Mouse (Mus musculus) forebrain, embryonic 10.5 days (tissue): ENCODE data around the gene Otub2. TPM values are rescaled to one million over a fixed set of nuclear protein-coding genes. Genes with fewer than 3 reads are reported as not detected.
"Not testable (repeated sequence)": the region's sequence is repeated elsewhere in the genome, so short reads cannot be mapped to it uniquely, and the experiment has no call there.

Source experiments
- DNase-seq: peaks from one replicate; pipeline ENCODE4 v3.0.0-alpha.2; 2017; ENCODE audit warnings: low spot score; ENCODE audit errors: extremely low spot score
- H3K27ac ChIP-seq: fragments of 300-500 bp; sonication (generic); 2 replicates; pipeline ENCODE4 v1.5.1; 2016; ENCODE audit warnings: mild to moderate bottlenecking
- H3K27me3 ChIP-seq: fragments of 300-500 bp; sonication (generic); 2 replicates; pipeline ENCODE4 v1.6.1; 2016; ENCODE audit warnings: mild to moderate bottlenecking; ENCODE audit not compliant: poor library complexity, severe bottlenecking
- H3K36me3 ChIP-seq: fragments of 300-500 bp; sonication (generic); replicated peaks from 2 replicates; pipeline ENCODE4 v1.6.1; 2016; ENCODE audit warnings: mild to moderate bottlenecking, moderate library complexity
- H3K4me1 ChIP-seq: fragments of 300-500 bp; sonication (generic); 2 replicates; pipeline ENCODE4 v1.6.1; 2016
- H3K4me3 ChIP-seq: fragments of 300-500 bp; sonication (generic); 2 replicates; pipeline ENCODE4 v1.5.1; 2016; ENCODE audit warnings: mild to moderate bottlenecking, moderate library complexity
- H3K9me3 ChIP-seq: fragments of 300-500 bp; sonication (generic); 2 replicates; pipeline ENCODE4 v1.6.1; 2016; ENCODE audit warnings: mild to moderate bottlenecking, moderate library complexity
- WGBS: fragments of 180-500 bp; shearing (Covaris S2); methylation state at CpG from one replicate; pipeline ENCODE4 v1.1.7; 2016; 5-methylcytosine and 5-hydroxymethylcytosine counted together
- polyA plus RNA-seq: library from polyadenylated mRNA; unstranded; fragments of >200 nt; fragmentation: Nextera tagmentation; extraction: Ambion mirVana; gene quantifications from 2 replicates; pipeline ENCODE4 v1.2.1, GENCODE M21; 2016

The Otub2 gene
- polyA plus RNA-seq, 1 experiment from 2014 or later, result 11.3 TPM

DNA sequence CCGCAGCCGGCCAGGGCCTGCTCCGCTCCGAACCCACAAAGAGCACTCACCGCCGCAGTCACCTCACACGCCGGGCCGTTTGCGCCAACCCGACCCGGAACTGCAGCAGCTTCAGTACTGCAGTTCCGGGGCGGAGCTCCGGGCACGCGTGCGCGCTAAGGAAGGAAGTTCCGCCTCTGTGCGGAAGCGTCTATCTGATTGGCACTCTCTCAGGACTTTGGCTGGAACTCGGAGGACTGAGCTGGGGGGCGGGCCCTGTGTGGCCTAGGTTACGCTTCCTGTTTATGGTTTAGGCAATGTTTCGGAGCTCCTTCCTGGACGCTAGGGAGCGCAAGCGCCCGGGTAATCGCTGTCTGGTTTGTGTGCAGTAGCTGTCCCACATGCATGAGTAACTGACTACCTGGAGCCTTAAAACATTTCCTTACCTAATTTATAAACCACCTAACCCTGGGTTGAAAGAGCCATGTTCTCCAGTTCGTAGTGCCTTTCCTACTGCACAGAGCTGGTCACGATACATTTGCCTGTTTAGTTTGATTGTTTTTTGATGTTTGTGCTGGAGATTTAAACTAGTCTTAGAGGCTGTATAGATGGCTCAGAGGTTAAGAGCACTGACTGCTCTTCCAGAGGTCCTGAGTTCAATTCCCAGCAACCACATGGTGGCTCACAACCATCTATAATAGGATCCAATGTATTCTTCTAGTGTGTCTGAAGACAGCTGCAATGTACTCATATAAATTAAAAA, 37.4 kb downstream of the Otub2 start, which contains the start of gene Ddx24:
Gene Ddx24 (minus strand): TSS at position 102 of the 742 bp plus-strand sequence.
- 1% methylated on average over 33 of the region's 33 CpGs for WGBS
- H3K27ac ChIP-seq, result peak within 1 kb of the TSS; percentile 89
- H3K4me3 ChIP-seq, result peak within 1 kb of the TSS; percentile 98
- peaks cover 30% of the 10 kb centered on the region for H3K4me1 ChIP-seq
- H3K36me3 ChIP-seq, result peaks cover 30% of the 10 kb centered on the region
- peak; percentile 99 for DNase-seq
- H3K9me3 ChIP-seq, result no peaks in the 10 kb centered on the region
- no peaks in the 10 kb centered on the region for H3K27me3 ChIP-seq

- Histone ChIP-seq H3K27ac (no peak overlapping the region), H3K4me3 (no peak overlapping the region), H3K27me3 (no peaks in the 10 kb centered on the region), H3K36me3 (peaks cover 25% of the 10 kb centered on the region), H3K4me1 (peaks cover 23% of the 10 kb centered on the region), H3K9me3 (no peaks in the 10 kb centered on the region)
- DNase-seq, result no peak
- 87% methylated on average over 7 of the region's 7 CpGs for WGBS
Observed at GRCm38 (mm10) chr12:103426710-103427109, 38.2 kb downstream of the Otub2 start.

DNA sequence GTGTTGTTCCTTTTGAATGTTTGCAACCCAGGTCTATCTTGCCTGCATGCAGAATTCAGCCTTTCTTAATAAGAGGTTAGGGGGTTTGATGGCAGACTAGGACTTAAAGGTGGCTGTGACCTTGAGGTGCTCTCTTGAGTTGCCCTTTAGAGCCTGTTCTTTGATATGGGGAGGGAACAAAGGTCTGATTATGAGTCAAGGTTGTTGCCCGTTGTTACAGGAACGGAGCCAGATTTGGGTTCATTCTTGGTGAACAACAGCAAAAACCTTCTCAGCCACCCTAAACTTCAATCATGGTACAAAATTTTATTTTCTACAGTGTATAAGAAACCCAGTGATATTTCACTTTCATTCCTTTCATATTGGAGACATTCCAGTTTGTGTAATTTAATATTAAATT, 44.9 kb downstream of the Otub2 start:
- no peaks in the 10 kb centered on the region for H3K27me3 ChIP-seq
- no peaks in the 10 kb centered on the region for H3K9me3 ChIP-seq
- 95% methylated on average over 2 of the region's 2 CpGs for whole genome bisulfite sequencing
- no peak for DNase-seq
- H3K4me3 ChIP-seq, result no peak overlapping the region
- no peaks in the 10 kb centered on the region for H3K36me3 ChIP-seq
- H3K4me1 ChIP-seq, result no peaks in the 10 kb centered on the region
- H3K27ac ChIP-seq, result no peak overlapping the region

DNA sequence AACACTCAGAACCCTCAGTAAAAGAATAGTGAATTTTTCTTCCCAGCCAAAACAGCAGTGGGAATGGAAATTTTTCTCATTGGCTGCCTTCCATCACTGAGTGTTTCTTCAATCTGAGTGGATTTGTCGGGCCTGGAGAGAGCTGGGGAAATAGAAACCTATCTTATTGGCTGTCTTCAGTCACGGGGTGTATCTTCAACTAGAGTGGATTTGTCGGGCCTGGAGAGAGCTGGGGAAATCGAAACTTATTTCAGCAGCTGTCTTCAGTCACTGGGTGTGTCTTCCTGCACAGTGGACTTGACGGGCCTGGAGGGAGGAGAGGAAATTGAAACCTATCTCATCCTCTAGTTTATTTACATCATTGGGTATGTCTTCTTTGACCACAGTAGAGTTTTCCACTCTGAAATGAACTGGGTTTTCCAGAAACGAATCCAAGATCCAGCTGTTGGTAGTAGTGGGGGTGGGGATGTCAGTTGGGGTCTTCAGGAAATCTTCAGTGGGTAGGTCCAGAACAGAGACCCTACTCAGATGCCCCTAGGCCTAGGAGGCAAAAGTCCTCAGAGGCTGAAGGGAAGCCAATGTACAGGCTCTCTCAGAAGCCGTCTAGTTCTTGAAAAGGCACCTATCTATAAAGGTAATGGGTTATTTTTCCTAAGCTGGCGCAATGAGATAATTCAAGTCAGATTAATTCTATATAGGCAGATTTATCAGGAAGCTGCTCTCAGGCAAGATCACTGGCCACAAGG, 45.7 kb downstream of the Otub2 start, which contains the start of gene Ifi27:
Gene Ifi27 (plus strand): TSS at position 226 of the 746 bp plus-strand sequence.
- Histone ChIP-seq H3K27ac (no peak within 1 kb of the TSS), H3K36me3 (no peaks in the 10 kb centered on the region), H3K27me3 (no peaks in the 10 kb centered on the region), H3K4me3 (no peak within 1 kb of the TSS), H3K9me3 (no peaks in the 10 kb centered on the region), H3K4me1 (no peaks in the 10 kb centered on the region)
- DNase-seq, result no peak
- 77% methylated on average over 8 of the region's 8 CpGs for WGBS

- no peaks in the 10 kb centered on the region for H3K4me1 ChIP-seq
- no peaks in the 10 kb centered on the region for H3K27me3 ChIP-seq
- H3K9me3 ChIP-seq, result no peaks in the 10 kb centered on the region
- H3K4me3 ChIP-seq, result no peak overlapping the region
- no peak overlapping the region for H3K27ac ChIP-seq
- H3K36me3 ChIP-seq, result no peaks in the 10 kb centered on the region
- no peak for DNase-seq
Observed at GRCm38 (mm10) chr12:103434861-103435260, 46.4 kb downstream of the Otub2 start.

GRCm38 (mm10) chr12:103437601-103438000, 49.1 kb downstream of the Otub2 start:
- Histone ChIP-seq H3K4me3 (no peak overlapping the region), H3K9me3 (no peaks in the 10 kb centered on the region), H3K27me3 (no peaks in the 10 kb centered on the region), H3K27ac (no peak overlapping the region), H3K36me3 (no peaks in the 10 kb centered on the region), H3K4me1 (no peaks in the 10 kb centered on the region)
- no peak for DNase-seq
- WGBS, result 87% methylated on average over 1 of the region's 1 CpGs

DNA sequence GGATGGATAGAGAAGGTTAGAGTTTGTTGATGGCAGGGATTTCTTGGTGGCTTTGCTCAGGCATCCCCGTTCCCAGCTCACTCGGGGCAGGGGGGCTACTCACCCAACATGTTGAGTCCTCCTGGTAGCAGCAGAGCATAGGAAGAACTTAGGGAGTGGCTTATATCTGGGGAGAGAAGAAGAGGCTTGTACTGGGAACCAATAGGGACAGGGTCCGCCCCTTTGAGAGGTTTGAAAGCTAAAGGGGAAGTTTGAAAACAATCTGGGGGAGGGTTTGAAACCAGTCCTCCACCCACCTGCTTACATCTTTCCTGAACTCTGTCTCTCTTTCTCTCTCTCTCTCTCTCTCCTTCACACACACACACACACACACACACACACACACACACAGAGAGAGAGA, 55.0 kb downstream of the Otub2 start, which contains the start of gene Ifi27l2a:
Gene Ifi27l2a (minus strand): TSS at position 157 of the 400 bp plus-strand sequence.
- 0 out of 2 replicates have a peak, but pooled peaks cover 3% of the 10 kb centered on the region for H3K4me1 ChIP-seq
- H3K27me3 ChIP-seq, result no peaks in the 10 kb centered on the region
- H3K36me3 ChIP-seq, result no peaks in the 10 kb centered on the region
- DNase-seq, result no peak
- no peaks in the 10 kb centered on the region for H3K9me3 ChIP-seq
- no peak within 1 kb of the TSS for H3K4me3 ChIP-seq
- WGBS, result 64% methylated on average over 3 of the region's 3 CpGs
- H3K27ac ChIP-seq, result no peak within 1 kb of the TSS

DNA sequence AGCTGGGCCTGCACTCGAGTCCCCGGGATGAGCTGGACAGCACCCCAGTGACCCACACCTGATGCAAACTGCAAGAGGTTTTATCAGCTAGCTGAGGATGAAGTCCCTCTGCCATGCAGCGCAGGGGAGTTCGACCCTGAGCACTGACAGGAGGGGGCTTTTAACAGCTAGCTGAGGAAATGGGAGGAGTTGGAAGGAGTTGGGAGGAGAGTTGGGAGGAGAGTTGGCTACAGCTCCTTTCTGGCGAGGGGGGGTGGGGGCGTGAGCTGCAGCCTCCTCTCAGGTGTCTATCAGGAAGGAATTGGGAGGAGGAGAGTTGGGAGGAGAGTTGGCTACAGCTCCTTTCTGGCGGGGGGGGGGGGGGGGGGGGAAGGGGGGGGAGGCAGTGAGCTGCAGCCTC, 55.8 kb downstream of the Otub2 start:
- H3K36me3 ChIP-seq, DNase-seq, H3K27ac ChIP-seq, H3K9me3 ChIP-seq, H3K27me3 ChIP-seq, H3K4me1 ChIP-seq, H3K4me3 ChIP-seq: not testable (repeated sequence)
- 48% methylated on average over 6 of the region's 7 CpGs for WGBS

DNA sequence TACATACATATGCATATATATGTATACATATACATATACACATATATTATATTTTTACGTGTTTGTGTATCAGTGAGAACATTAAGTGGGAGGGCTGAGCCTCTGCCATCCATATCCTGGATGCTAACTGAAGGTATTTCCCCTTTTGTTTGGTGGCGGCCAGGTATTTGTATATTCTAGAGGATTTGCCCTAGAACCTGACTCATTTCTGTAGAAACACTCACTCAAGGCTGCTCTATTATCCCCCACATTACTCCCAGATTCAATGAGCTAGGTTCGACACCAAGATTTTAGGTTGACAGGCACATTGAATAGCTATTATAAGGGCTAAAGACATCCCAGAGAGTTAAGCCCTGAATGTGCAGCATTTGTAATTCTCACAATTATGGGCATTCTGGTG, 56.6 kb downstream of the Otub2 start:
- Histone ChIP-seq H3K4me1 (0 out of 2 replicates have a peak, but pooled peaks cover 3% of the 10 kb centered on the region), H3K27ac (no peak overlapping the region), H3K9me3 (no peaks in the 10 kb centered on the region), H3K36me3 (no peaks in the 10 kb centered on the region), H3K27me3 (no peaks in the 10 kb centered on the region), H3K4me3 (no peak overlapping the region)
- 80% methylated on average over 3 of the region's 3 CpGs for WGBS
- no peak for DNase-seq

- H3K4me1 ChIP-seq, result no peaks in the 10 kb centered on the region
- H3K36me3 ChIP-seq, result no peaks in the 10 kb centered on the region
- H3K9me3 ChIP-seq, result no peaks in the 10 kb centered on the region
- no peak overlapping the region for H3K4me3 ChIP-seq
- H3K27me3 ChIP-seq, result no peaks in the 10 kb centered on the region
- no peak overlapping the region for H3K27ac ChIP-seq
- DNase-seq, result no peak
Observed at GRCm38 (mm10) chr12:103453361-103453760, 64.9 kb downstream of the Otub2 start.

Other genes starting within 250 kb of the Otub2 start
- not detected in 2 replicates for gene Prima1, start 146.5 kb upstream of the Otub2 start, polyA plus RNA-seq
- gene Fam181a, start 77.7 kb upstream of the Otub2 start, polyA plus RNA-seq, result 24.0 and 27.7 TPM in 2 replicates
- 0.43 and 0.57 TPM in 2 replicates for gene Asb2, start 32.7 kb upstream of the Otub2 start, polyA plus RNA-seq
- 0.42 and 0.81 TPM in 2 replicates for gene 9330161L09Rik, start 19.1 kb downstream of the Otub2 start, polyA plus RNA-seq
- 104 and 106 TPM in 2 replicates for gene Ddx24, start 37.1 kb downstream of the Otub2 start, polyA plus RNA-seq
- gene Ifi27, start 45.5 kb downstream of the Otub2 start, polyA plus RNA-seq, result 0.32 and 0.82 TPM in 2 replicates
- 0.71 and 0.90 TPM in 2 replicates for gene Ifi27l2a, start 55.0 kb downstream of the Otub2 start, polyA plus RNA-seq
- not detected in 2 replicates for gene Ifi27l2b, start 68.5 kb downstream of the Otub2 start, polyA plus RNA-seq
- 2.8 and 3.3 TPM in 2 replicates for gene Ppp4r4, start 143.6 kb downstream of the Otub2 start, polyA plus RNA-seq
- not detected in 2 replicates for gene Serpina10, start 242.8 kb downstream of the Otub2 start, polyA plus RNA-seq